Mouse (Mus musculus): ENCODE results near the gene Itpripl1.
A peak's percentile ranks its signal among the peaks of the same experiment; 100 is the strongest.
"Not testable (repeated sequence)": the region's sequence is repeated elsewhere in the genome, so short reads cannot be mapped to it uniquely, and the experiment has no call there.

The Itpripl1 gene

GRCm38 (mm10) chr2:127143158-127144063 is at the start of gene Itpripl1:
Gene Itpripl1 (minus strand): TSS chr2:127143442.
- peak; percentile 81 for DNase-seq (ENCODE audit: low spot score)

GRCm38 (mm10) chr2:127189574-127189973 is 46.3 kb upstream of the Itpripl1 start:
- DNase-seq (ENCODE audit: low spot score): no peak

GRCm38 (mm10) chr2:127182598-127183381 is 39.5 kb upstream of the Itpripl1 start:
- peak; percentile 55 for DNase-seq (ENCODE audit: low spot score)

- DNase-seq (ENCODE audit: low spot score): not testable (repeated sequence)
These were observed 23.0 kb upstream of the Itpripl1 start for GRCm38 (mm10) chr2:127166261-127166660.

- DNase-seq (ENCODE audit: low spot score): no peak
These were observed 22.4 kb upstream of the Itpripl1 start for GRCm38 (mm10) chr2:127165675-127166074.

- DNase-seq (ENCODE audit: low spot score): no peak
These were observed 2.5 kb upstream of the Itpripl1 start for GRCm38 (mm10) chr2:127145699-127146098.

GRCm38 (mm10) chr2:127142577-127143157 is 575 bp downstream of the Itpripl1 start:
- no peak for DNase-seq (ENCODE audit: low spot score)

- no peak for DNase-seq (ENCODE audit: low spot score)
These were observed 1.2 kb downstream of the Itpripl1 start for GRCm38 (mm10) chr2:127142031-127142430.

- no peak for DNase-seq (ENCODE audit: low spot score)
These were observed 3.2 kb downstream of the Itpripl1 start for GRCm38 (mm10) chr2:127140011-127140410.

GRCm38 (mm10) chr2:127139605-127140004 is 3.6 kb downstream of the Itpripl1 start:
- no peak for DNase-seq (ENCODE audit: low spot score)

GRCm38 (mm10) chr2:127139094-127139493 is 4.1 kb downstream of the Itpripl1 start:
- DNase-seq (ENCODE audit: low spot score): no peak

GRCm38 (mm10) chr2:127138449-127138848 is 4.8 kb downstream of the Itpripl1 start:
- DNase-seq (ENCODE audit: low spot score): no peak

GRCm38 (mm10) chr2:127137838-127138420 is 5.3 kb downstream of the Itpripl1 start:
- no peak for DNase-seq (ENCODE audit: low spot score)

GRCm38 (mm10) chr2:127136979-127137378 is 6.3 kb downstream of the Itpripl1 start:
- DNase-seq (ENCODE audit: low spot score): peak; percentile 70

- DNase-seq (ENCODE audit: low spot score): not testable (repeated sequence)
These were observed 8.0 kb downstream of the Itpripl1 start for GRCm38 (mm10) chr2:127135255-127135654.

GRCm38 (mm10) chr2:127133621-127134461 is 9.4 kb downstream of the Itpripl1 start, which contains the start of gene Ncaph:
Gene Ncaph (minus strand): TSS chr2:127133954.
- DNase-seq (ENCODE audit: low spot score): peak; percentile 97

GRCm38 (mm10) chr2:127131353-127131752 is 11.9 kb downstream of the Itpripl1 start:
- no peak for DNase-seq (ENCODE audit: low spot score)

- DNase-seq (ENCODE audit: low spot score): no peak
These were observed 14.3 kb downstream of the Itpripl1 start for GRCm38 (mm10) chr2:127128926-127129325.

- DNase-seq (ENCODE audit: low spot score): no peak
These were observed 21.5 kb downstream of the Itpripl1 start for GRCm38 (mm10) chr2:127121591-127122235.

GRCm38 (mm10) chr2:127108986-127109385 is 34.3 kb downstream of the Itpripl1 start:
- no peak for DNase-seq (ENCODE audit: low spot score)
